Mouse (Mus musculus): ENCODE measurements around the gene Gm3045. TPM values are rescaled to one million over a fixed set of nuclear protein-coding genes. Genes with fewer than 3 reads are reported as not detected.
A peak's percentile ranks its signal among the peaks of the same experiment; 100 is the strongest.

Gene Gm3045
- polyA plus RNA-seq, 1 experiment = not detected

- TF ChIP-seq POLR2A (IDR thresholded peaks at IDR 0.05; ENCODE audit: low read depth, low read length) (no peak), CTCF (IDR thresholded peaks at IDR 0.05; ENCODE audit: extremely low read depth, insufficient read depth, insufficient read length, insufficient replicate concordance) (no peak)
- WGBS = 26% methylated on average over 16 of the region's 16 CpGs
- Histone ChIP-seq H3K36me3 (ENCODE audit: control insufficient read depth, insufficient read depth, low read length) (no peaks in the 10 kb centered on the region), H3K4me1 (ENCODE audit: control insufficient read depth, insufficient read depth, insufficient read length) (no peaks in the 10 kb centered on the region), H3K27ac (ENCODE audit: insufficient read depth, low read length) (no peak overlapping the region), H3K27me3 (ENCODE audit: control insufficient read depth, insufficient read depth, low read length) (no peaks in the 10 kb centered on the region), H3K4me3 (ENCODE audit: extremely low read depth, insufficient read depth, insufficient read length) (no peak overlapping the region)
- DNase-seq (ENCODE audit: low read depth in 1 of 2, low spot score in 2 of 2) = peak in 1 of 2 experiments; percentile 18
These were observed 4.2 kb upstream of the Gm3045 start for GRCm38 (mm10) chr13:56422072-56422723.

GRCm38 (mm10) chr13:56425931-56426330, 463 bp upstream of the Gm3045 start:
- no peak overlapping the region for H3K27ac ChIP-seq (ENCODE audit: insufficient read depth, low read length)
- no peak for DNase-seq (ENCODE audit: low read depth in 1 of 2, low spot score in 2 of 2)
- WGBS = 62% methylated on average over 7 of the region's 7 CpGs

GRCm38 (mm10) chr13:56428724-56429500, 2.5 kb downstream of the Gm3045 start:
- DNase-seq (ENCODE audit: low read depth in 1 of 2, low spot score in 2 of 2) = peak in 1 of 2 experiments; percentile 12
- H3K4me3 ChIP-seq (ENCODE audit: extremely low read depth, insufficient read depth, insufficient read length) = no peak overlapping the region
- no peaks in the 10 kb centered on the region for H3K36me3 ChIP-seq (ENCODE audit: control insufficient read depth, insufficient read depth, low read length)
- no peak overlapping the region for H3K27ac ChIP-seq (ENCODE audit: insufficient read depth, low read length)
- no peaks in the 10 kb centered on the region for H3K4me1 ChIP-seq (ENCODE audit: control insufficient read depth, insufficient read depth, insufficient read length)
- no peak for TF ChIP-seq POLR2A (IDR thresholded peaks at IDR 0.05; ENCODE audit: low read depth, low read length)
- TF ChIP-seq CTCF (IDR thresholded peaks at IDR 0.05; ENCODE audit: extremely low read depth, insufficient read depth, insufficient read length, insufficient replicate concordance) = peak; percentile 27; the same call in 1 of the 2 replicates
- no peaks in the 10 kb centered on the region for H3K27me3 ChIP-seq (ENCODE audit: control insufficient read depth, insufficient read depth, low read length)
- WGBS = 38% methylated on average over 16 of the region's 16 CpGs

More at GRCm38 (mm10) chr13:56425931-56426330, 463 bp upstream of the Gm3045 start:
- H3K4me3 ChIP-seq (ENCODE audit: extremely low read depth, insufficient read depth, insufficient read length) = no peak overlapping the region
- no peaks in the 10 kb centered on the region for H3K27me3 ChIP-seq (ENCODE audit: control insufficient read depth, insufficient read depth, low read length)
- no peaks in the 10 kb centered on the region for H3K36me3 ChIP-seq (ENCODE audit: control insufficient read depth, insufficient read depth, low read length)
- no peaks in the 10 kb centered on the region for H3K4me1 ChIP-seq (ENCODE audit: control insufficient read depth, insufficient read depth, insufficient read length)
- TF ChIP-seq POLR2A (IDR thresholded peaks at IDR 0.05; ENCODE audit: low read depth, low read length) (no peak), CTCF (IDR thresholded peaks at IDR 0.05; ENCODE audit: extremely low read depth, insufficient read depth, insufficient read length, insufficient replicate concordance) (no peak)

- H3K4me1 ChIP-seq (ENCODE audit: control insufficient read depth, insufficient read depth, insufficient read length) = no peaks in the 10 kb centered on the region
- WGBS = 82% methylated on average over 11 of the region's 12 CpGs
- no peak overlapping the region for H3K4me3 ChIP-seq (ENCODE audit: extremely low read depth, insufficient read depth, insufficient read length)
- TF ChIP-seq POLR2A (IDR thresholded peaks at IDR 0.05; ENCODE audit: low read depth, low read length) = no peak
- no peak for TF ChIP-seq CTCF (IDR thresholded peaks at IDR 0.05; ENCODE audit: extremely low read depth, insufficient read depth, insufficient read length, insufficient replicate concordance)
- no peaks in the 10 kb centered on the region for H3K27me3 ChIP-seq (ENCODE audit: control insufficient read depth, insufficient read depth, low read length)
- DNase-seq (ENCODE audit: low read depth in 1 of 2, low spot score in 2 of 2) = no peak
- no peak overlapping the region for H3K27ac ChIP-seq (ENCODE audit: insufficient read depth, low read length)
- H3K36me3 ChIP-seq (ENCODE audit: control insufficient read depth, insufficient read depth, low read length) = no peaks in the 10 kb centered on the region
These were observed 6.1 kb downstream of the Gm3045 start for GRCm38 (mm10) chr13:56432496-56432895.

- peak; percentile 27; the same call in 1 of the 2 replicates for TF ChIP-seq CTCF (IDR thresholded peaks at IDR 0.05; ENCODE audit: extremely low read depth, insufficient read depth, insufficient read length, insufficient replicate concordance)
- no peak for TF ChIP-seq POLR2A (IDR thresholded peaks at IDR 0.05; ENCODE audit: low read depth, low read length)
- H3K27ac ChIP-seq (ENCODE audit: insufficient read depth, low read length) = no peak overlapping the region
- WGBS = 25% methylated on average over 10 of the region's 10 CpGs
- H3K4me1 ChIP-seq (ENCODE audit: control insufficient read depth, insufficient read depth, insufficient read length) = no peaks in the 10 kb centered on the region
- H3K36me3 ChIP-seq (ENCODE audit: control insufficient read depth, insufficient read depth, low read length) = no peaks in the 10 kb centered on the region
- H3K4me3 ChIP-seq (ENCODE audit: extremely low read depth, insufficient read depth, insufficient read length) = no peak overlapping the region
- DNase-seq (ENCODE audit: low read depth in 1 of 2, low spot score in 2 of 2) = no peak
- peaks cover 3% of the 10 kb centered on the region; the same call in 1 of the 2 replicates for H3K27me3 ChIP-seq (ENCODE audit: control insufficient read depth, insufficient read depth, low read length)
These were observed 7.1 kb downstream of the Gm3045 start for GRCm38 (mm10) chr13:56433466-56433865.

GRCm38 (mm10) chr13:56434311-56434751, 7.9 kb downstream of the Gm3045 start:
- no peak for TF ChIP-seq CTCF (IDR thresholded peaks at IDR 0.05; ENCODE audit: extremely low read depth, insufficient read depth, insufficient read length, insufficient replicate concordance)
- TF ChIP-seq POLR2A (IDR thresholded peaks at IDR 0.05; ENCODE audit: low read depth, low read length) = no peak
- H3K36me3 ChIP-seq (ENCODE audit: control insufficient read depth, insufficient read depth, low read length) = no peaks in the 10 kb centered on the region
- no peak overlapping the region for H3K27ac ChIP-seq (ENCODE audit: insufficient read depth, low read length)
- H3K4me3 ChIP-seq (ENCODE audit: extremely low read depth, insufficient read depth, insufficient read length) = no peak overlapping the region
- H3K4me1 ChIP-seq (ENCODE audit: control insufficient read depth, insufficient read depth, insufficient read length) = no peaks in the 10 kb centered on the region
- no peak for DNase-seq (ENCODE audit: low read depth in 1 of 2, low spot score in 2 of 2)
- WGBS = 84% methylated on average over 9 of the region's 9 CpGs
- peaks cover 3% of the 10 kb centered on the region; the same call in 1 of the 2 replicates for H3K27me3 ChIP-seq (ENCODE audit: control insufficient read depth, insufficient read depth, low read length)

Measured in spleen, adult 2 months (tissue).